In genomic region chr6:50273947-50274346, GRCm38 (mm10) we compare ENCODE assay signal across 32 mouse cellular contexts.
"Had no signal": no experiment of that assay in that cellular context is flagged by ENCODE, and none has a peak within 500 bp of the region (broad histone marks: within the 10 kb centered on the region; RNA-seq: fewer than 3 reads in every experiment).

No protein-coding gene starts in this region.

- H3K9me3 ChIP-seq: limb, embryonic 10.5 days; limb, embryonic 12.5 days; limb, embryonic 13.5 days; limb, embryonic 15.5 days; liver, embryonic 12.5 days; liver, embryonic 13.5 days; liver, embryonic 15.5 days; lung, embryonic 15.5 days; megakaryocyte, embryonic 14.5 days; midbrain, embryonic 10.5 days; midbrain, embryonic 12.5 days; midbrain, embryonic 13.5 days; midbrain, embryonic 15.5 days; neural tube, embryonic 12.5 days had no signal

- DNase-seq: left cerebral cortex, postnatal 4 days; liver; liver, embryonic 13.5 days; liver, postnatal 0 days; lung, adult 18-20 months; lung, adult 2 months; lung, embryonic 14.5 days; lung, postnatal 10 days; lung, postnatal 14 days; lung, postnatal 36 days; lung, postnatal 4 days; midbrain, embryonic 14.5 days had no signal

- H3K36me3 ChIP-seq: limb, embryonic 10.5 days; limb, embryonic 12.5 days; limb, embryonic 13.5 days; limb, embryonic 15.5 days; liver, embryonic 12.5 days; liver, embryonic 13.5 days; liver, embryonic 15.5 days; lung, embryonic 15.5 days; midbrain, embryonic 10.5 days; midbrain, embryonic 12.5 days; midbrain, embryonic 13.5 days; midbrain, embryonic 15.5 days; neural tube, embryonic 12.5 days had no signal

- H3K4me1 ChIP-seq: limb, embryonic 10.5 days; limb, embryonic 12.5 days; limb, embryonic 13.5 days; limb, embryonic 15.5 days; liver, embryonic 12.5 days; liver, embryonic 13.5 days; liver, embryonic 15.5 days; lung, embryonic 15.5 days; midbrain, embryonic 10.5 days; midbrain, embryonic 12.5 days; midbrain, embryonic 13.5 days; midbrain, embryonic 15.5 days; neural tube, embryonic 12.5 days had no signal

- H3K27me3 ChIP-seq: limb, embryonic 12.5 days; limb, embryonic 13.5 days; limb, embryonic 15.5 days; liver, embryonic 12.5 days; liver, embryonic 15.5 days; lung, embryonic 15.5 days; midbrain, embryonic 12.5 days; midbrain, embryonic 13.5 days; midbrain, embryonic 15.5 days; neural tube, embryonic 12.5 days had no signal

- H3K4me3 ChIP-seq: limb, embryonic 10.5 days; limb, embryonic 12.5 days; limb, embryonic 13.5 days; limb, embryonic 15.5 days; liver, embryonic 12.5 days; liver, embryonic 13.5 days; liver, embryonic 15.5 days; lung, embryonic 15.5 days; megakaryocyte, embryonic 14.5 days; midbrain, embryonic 10.5 days; midbrain, embryonic 12.5 days; midbrain, embryonic 13.5 days; midbrain, embryonic 15.5 days; myocyte; neural tube, embryonic 12.5 days had no signal

- H3K4me2 ChIP-seq: limb, embryonic 12.5 days; limb, embryonic 13.5 days; limb, embryonic 15.5 days; liver, embryonic 11.5 days; liver, embryonic 12.5 days; liver, embryonic 13.5 days; liver, embryonic 15.5 days; lung, embryonic 14.5 days; lung, embryonic 15.5 days; midbrain, embryonic 11.5 days; midbrain, embryonic 12.5 days; midbrain, embryonic 13.5 days; midbrain, embryonic 15.5 days; neural tube, embryonic 12.5 days had no signal

- H3K9ac ChIP-seq: limb, embryonic 12.5 days; limb, embryonic 13.5 days; limb, embryonic 15.5 days; liver, embryonic 12.5 days; liver, embryonic 13.5 days; liver, embryonic 14.5 days; liver, embryonic 15.5 days; liver, postnatal 0 days; lung, embryonic 14.5 days; lung, embryonic 15.5 days; midbrain, embryonic 12.5 days; midbrain, embryonic 13.5 days; midbrain, embryonic 15.5 days; neural tube, embryonic 12.5 days had no signal

- H3K27ac ChIP-seq: limb, embryonic 10.5 days; limb, embryonic 12.5 days; limb, embryonic 13.5 days; limb, embryonic 15.5 days; liver, embryonic 12.5 days; liver, embryonic 13.5 days; liver, embryonic 14.5 days; liver, embryonic 15.5 days; lung, embryonic 15.5 days; macrophage; midbrain, embryonic 10.5 days; midbrain, embryonic 12.5 days; midbrain, embryonic 13.5 days; midbrain, embryonic 15.5 days; neural tube, embryonic 12.5 days had no signal

- ATAC-seq: liver, embryonic 12.5 days; liver, postnatal 0 days; lung, postnatal 0 days; midbrain, embryonic 13.5 days; midbrain, embryonic 15.5 days; midbrain, embryonic 16.5 days had no signal
